9 mouse cellular contexts compared by ENCODE assay signal in the genomic region with DNA sequence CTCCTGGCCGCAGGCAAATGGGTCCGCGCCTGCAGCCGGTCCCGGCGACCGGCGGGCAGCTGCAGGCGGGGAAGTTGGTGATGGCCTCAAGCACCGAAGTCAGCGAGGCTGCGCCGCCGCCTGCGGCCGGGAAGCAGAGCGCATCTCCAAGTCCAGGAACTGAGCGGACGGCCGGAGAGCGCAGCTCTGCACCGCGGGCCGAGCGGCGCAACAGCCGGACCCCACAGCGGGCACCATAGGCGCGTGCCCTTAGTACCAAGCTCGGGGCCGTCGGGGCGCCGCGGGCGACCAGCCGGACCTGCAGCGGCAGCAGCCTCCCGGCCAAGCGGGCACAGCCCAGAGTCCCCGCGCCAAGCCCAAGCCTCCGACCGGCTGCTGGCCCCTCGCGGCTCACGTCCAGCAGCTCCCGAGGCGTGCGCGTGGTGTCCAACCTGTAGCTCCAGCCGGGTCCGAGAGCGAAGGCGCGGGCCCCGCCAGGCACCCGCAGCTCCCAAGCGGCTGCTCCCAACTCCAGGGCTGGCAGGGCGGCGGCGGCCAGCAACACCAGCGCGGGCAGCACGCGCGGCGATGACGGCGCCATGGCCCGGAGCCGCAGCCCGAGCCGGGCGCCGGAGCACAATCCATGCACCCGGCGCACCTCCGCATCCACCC. TPM values are rescaled to one million over a fixed set of nuclear protein-coding genes. Genes with fewer than 3 reads are reported as not detected.
DNase-seq lines count a peak whose midpoint lies in the region; ATAC-seq and TF ChIP-seq lines count a peak whose summit lies in the region.
"Had no signal": no experiment of that assay in that cellular context is flagged by ENCODE, and none has a peak within 500 bp of the region (broad histone marks: within the 10 kb centered on the region; RNA-seq: fewer than 3 reads in every experiment).

A gene (minus strand): TSS at position 587 of the 651 bp plus-strand sequence.

- peak; percentile 57 for ATAC-seq in hindbrain, embryonic 16.5 days
- no peak for ATAC-seq in liver, embryonic 16.5 days (ENCODE audit: low read depth)
- ATAC-seq in stomach, embryonic 14.5 days (ENCODE audit: insufficient number of reproducible peaks, insufficient read depth, low FRiP score, low read depth): no peak; the same call in 1 of the 2 replicates

- no peak for TF ChIP-seq POLR2A in lung, adult 2 months (IDR thresholded peaks at IDR 0.05; ENCODE audit: borderline replicate concordance, extremely low read depth, low read depth, low read length)

- peak within 1 kb of the TSS; percentile 83 for H3K27ac ChIP-seq in embryonic facial prominence, embryonic 10.5 days (replicated peaks)
- peak within 1 kb of the TSS; percentile 56 for H3K27ac ChIP-seq in hindbrain, embryonic 16.5 days (ENCODE audit: low read depth, low read length)
- no peak within 1 kb of the TSS for H3K27ac ChIP-seq in liver, embryonic 16.5 days (ENCODE audit: low read length)
- H3K27ac ChIP-seq in stomach, embryonic 14.5 days (ENCODE audit: low read length): peak within 1 kb of the TSS; percentile 80
- H3K27ac ChIP-seq: macrophage had no signal

- peaks cover 39% of the 10 kb centered on the region for H3K36me3 ChIP-seq in embryonic facial prominence, embryonic 10.5 days (replicated peaks)
- no peaks in the 10 kb centered on the region; the same call in none of the 2 replicates for H3K36me3 ChIP-seq in hindbrain, embryonic 16.5 days (ENCODE audit: control insufficient read depth, insufficient read depth, low read length)
- no peaks in the 10 kb centered on the region for H3K36me3 ChIP-seq in liver, embryonic 16.5 days (ENCODE audit: control insufficient read depth, insufficient read depth)
- H3K36me3 ChIP-seq in stomach, embryonic 14.5 days (ENCODE audit: control insufficient read depth, insufficient read depth, low read length): no peaks in the 10 kb centered on the region; the same call in 1 of the 2 replicates

- H3K9ac ChIP-seq in hindbrain, embryonic 16.5 days (ENCODE audit: low read depth, low read length): peak within 1 kb of the TSS; percentile 59
- no peak within 1 kb of the TSS for H3K9ac ChIP-seq in liver, embryonic 16.5 days (ENCODE audit: low read depth, low read length)
- peak within 1 kb of the TSS; percentile 31 for H3K9ac ChIP-seq in stomach, embryonic 14.5 days (replicated peaks; ENCODE audit: low read depth, low read length)

- H3K9me3 ChIP-seq in embryonic facial prominence, embryonic 10.5 days: peaks cover 29% of the 10 kb centered on the region
- H3K9me3 ChIP-seq in hindbrain, embryonic 16.5 days (ENCODE audit: control insufficient read depth, low read length): peaks cover 4% of the 10 kb centered on the region
- no peaks in the 10 kb centered on the region; the same call in 1 of the 2 replicates for H3K9me3 ChIP-seq in liver, embryonic 16.5 days (replicated peaks; ENCODE audit: control insufficient read depth, low read length)
- H3K9me3 ChIP-seq in stomach, embryonic 14.5 days (ENCODE audit: control insufficient read depth, low read depth, low read length): peaks cover 11% of the 10 kb centered on the region; the same call in 1 of the 2 replicates

- peaks cover 60% of the 10 kb centered on the region for H3K27me3 ChIP-seq in embryonic facial prominence, embryonic 10.5 days (replicated peaks; ENCODE audit: low read depth, poor library complexity, severe bottlenecking)
- H3K27me3 ChIP-seq in hindbrain, embryonic 16.5 days (replicated peaks; ENCODE audit: control insufficient read depth, insufficient read depth, low read length): peaks cover 30% of the 10 kb centered on the region
- peaks cover 37% of the 10 kb centered on the region for H3K27me3 ChIP-seq in liver, embryonic 16.5 days (ENCODE audit: control insufficient read depth, insufficient read depth, low read depth, low read length)
- H3K27me3 ChIP-seq in stomach, embryonic 14.5 days (ENCODE audit: control insufficient read depth, insufficient read depth, low read length): peaks cover 11% of the 10 kb centered on the region; the same call in 1 of the 2 replicates

- TF ChIP-seq CTCF in lung, adult 2 months (IDR thresholded peaks at IDR 0.05; ENCODE audit: insufficient read depth, low read length): no peak

- under 1% methylated on average over 79 of the region's 80 CpGs for WGBS in lung, adult 2 months
- under 1% methylated on average over 80 of the region's 80 CpGs for WGBS in embryonic facial prominence, embryonic 10.5 days
- WGBS in hindbrain, embryonic 16.5 days: under 1% methylated on average over 69 of the region's 80 CpGs
- WGBS in liver, embryonic 16.5 days (ENCODE audit: insufficient replicate concordance): 1% methylated on average over 79 of the region's 80 CpGs
- under 1% methylated on average over 80 of the region's 80 CpGs for WGBS in stomach, embryonic 14.5 days

- H3K4me3 ChIP-seq in lung, adult 2 months (replicated peaks; ENCODE audit: extremely low read depth, low read depth, low read length): peak within 1 kb of the TSS; percentile 53
- H3K4me3 ChIP-seq in embryonic facial prominence, embryonic 10.5 days: peak within 1 kb of the TSS; percentile 70
- H3K4me3 ChIP-seq in hindbrain, embryonic 16.5 days (ENCODE audit: low read length): peak within 1 kb of the TSS; percentile 54
- H3K4me3 ChIP-seq in liver, embryonic 16.5 days (ENCODE audit: low read depth, low read length): peak within 1 kb of the TSS; percentile 49
- peak within 1 kb of the TSS; percentile 57 for H3K4me3 ChIP-seq in stomach, embryonic 14.5 days (ENCODE audit: low read depth, low read length)

- H3K4me2 ChIP-seq in hindbrain, embryonic 16.5 days (ENCODE audit: low read length): peak within 1 kb of the TSS; percentile 83
- peak within 1 kb of the TSS; percentile 64 for H3K4me2 ChIP-seq in liver, embryonic 16.5 days (ENCODE audit: low read depth, low read length)
- H3K4me2 ChIP-seq in stomach, embryonic 14.5 days (replicated peaks; ENCODE audit: low read depth, low read length): peak within 1 kb of the TSS; percentile 76

- peaks cover 2% of the 10 kb centered on the region; the same call in 1 of the 2 replicates for H3K4me1 ChIP-seq in lung, adult 2 months (ENCODE audit: control insufficient read depth, insufficient read depth, low read length)
- peaks cover 56% of the 10 kb centered on the region for H3K4me1 ChIP-seq in embryonic facial prominence, embryonic 10.5 days
- peaks cover 22% of the 10 kb centered on the region for H3K4me1 ChIP-seq in hindbrain, embryonic 16.5 days (ENCODE audit: control insufficient read depth, insufficient read depth, low read depth, low read length)
- H3K4me1 ChIP-seq in liver, embryonic 16.5 days (ENCODE audit: control insufficient read depth, low read depth, low read length): peaks cover 10% of the 10 kb centered on the region
- H3K4me1 ChIP-seq in stomach, embryonic 14.5 days (ENCODE audit: control insufficient read depth, insufficient read depth, low read length): peaks cover 19% of the 10 kb centered on the region; the same call in 1 of the 2 replicates

- peak; percentile 53 for DNase-seq in lung, adult 2 months
- no peak for DNase-seq in lung, postnatal 25 days (ENCODE audit: low spot score)
- DNase-seq in embryonic facial prominence, embryonic 10.5 days (ENCODE audit: low spot score): peak; percentile 67
- no peak for DNase-seq in ovary, adult 18-20 months (ENCODE audit: low spot score)
- DNase-seq in cerebellum, adult 9-11 months: no peak

RNA-seq across cellular contexts. Expression of the gene that starts here (rescaled TPM):
- polyA plus RNA-seq in lung, adult 2 months (2012; rRNA removed): 16.0 and 16.2 TPM in 2 replicates
- polyA plus RNA-seq in embryonic facial prominence, embryonic 10.5 days (2016; fragmentation: Nextera tagmentation; extraction: Ambion mirVana): 1.2 and 1.5 TPM in 2 replicates
- polyA plus RNA-seq in hindbrain, embryonic 16.5 days (2015; fragmentation: Nextera tagmentation; extraction: Ambion mirVana): 0.76 and 1.2 TPM in 2 replicates
- 0.02 and 0.09 TPM in 2 replicates for polyA plus RNA-seq in liver, embryonic 16.5 days (2015; fragmentation: Nextera tagmentation; extraction: Ambion mirVana)
- 6.8 and 7.8 TPM in 2 replicates for polyA plus RNA-seq in stomach, embryonic 14.5 days (2014; fragmentation: Nextera tagmentation; extraction: Ambion mirVana)
- polyA plus RNA-seq: macrophage had no signal

Comparison
In these comparisons a context has a peak if more than half of its experiments do, and no peak if none do; other contexts are left out.
1. DNase-seq: peak in lung, adult 2 months (single experiment) and embryonic facial prominence, embryonic 10.5 days (single experiment); none in lung, postnatal 25 days (single experiment), ovary, adult 18-20 months (single experiment) and cerebellum, adult 9-11 months (single experiment).
2. Peak in every context shown above with its lines, with median percentiles within 50 percentile points of each other: H3K4me3 ChIP-seq and H3K4me2 ChIP-seq.